Mouse (Mus musculus) cortical plate, adult 2 months (tissue): Measurements from ENCODE around the gene Ppp4r2. TPM values are rescaled to one million over a fixed set of nuclear protein-coding genes. Genes with fewer than 3 reads are reported as not detected.
A peak's percentile ranks its signal among the peaks of the same experiment; 100 is the strongest.
"Not testable (repeated sequence)": the region's sequence is repeated elsewhere in the genome, so short reads cannot be mapped to it uniquely, and the experiment has no call there.

Experiments
- H3K27ac ChIP-seq: fragments of 200-500 bp; 2 replicates; pipeline ENCODE4 v1.5.1; 2012; ENCODE audit warnings: low read length, control low read depth, inconsistent platforms; ENCODE audit not compliant: insufficient read depth
- H3K4me1 ChIP-seq: fragments of 200-500 bp; 2 replicates; pipeline ENCODE4 v1.6.1; 2011; ENCODE audit warnings: low read length; ENCODE audit not compliant: control insufficient read depth, insufficient read depth
- H3K4me3 ChIP-seq: fragments of 200-500 bp; 2 replicates; pipeline ENCODE4 v1.5.1; 2011; ENCODE audit warnings: mild to moderate bottlenecking, low read length, control low read depth; ENCODE audit not compliant: insufficient read depth
- CTCF ChIP-seq: fragments of 200-500 bp; IDR thresholded peaks from 2 replicates; pipeline ENCODE4 v1.5.1; 2011; ENCODE audit warnings: mild to moderate bottlenecking, control low read depth, low read length; ENCODE audit not compliant: insufficient read depth; ENCODE audit errors: extremely low read depth
- POLR2A ChIP-seq: fragments of 200-500 bp; IDR thresholded peaks from 2 replicates; pipeline ENCODE4 v1.6.1; 2011; ENCODE audit warnings: mild to moderate bottlenecking, low read length, control low read depth; ENCODE audit not compliant: insufficient read depth; ENCODE audit errors: extremely low read depth
- polyA plus RNA-seq: library from polyadenylated mRNA; depleted of rRNA; stranded (reverse); fragments of >200 nt; gene quantifications from 2 replicates; pipeline ENCODE4 v1.2.3, GENCODE M21; 2012

Gene Ppp4r2
- polyA plus RNA-seq, 1 experiment: 31.4 TPM

GRCm38 (mm10) chr6:100865321-100865720, 31.9 kb downstream of the Ppp4r2 start:
- Histone ChIP-seq H3K27ac (no peak overlapping the region), H3K4me1 (no peaks in the 10 kb centered on the region), H3K4me3 (no peak overlapping the region)
- no peak for TF ChIP-seq CTCF
- TF ChIP-seq POLR2A: no peak

GRCm38 (mm10) chr6:100865788-100866187, 32.4 kb downstream of the Ppp4r2 start:
- H3K4me3 ChIP-seq, H3K27ac ChIP-seq, H3K4me1 ChIP-seq: not testable (repeated sequence)

GRCm38 (mm10) chr6:100866246-100866645, 32.8 kb downstream of the Ppp4r2 start:
- H3K4me3 ChIP-seq, H3K4me1 ChIP-seq, H3K27ac ChIP-seq: not testable (repeated sequence)

DNA sequence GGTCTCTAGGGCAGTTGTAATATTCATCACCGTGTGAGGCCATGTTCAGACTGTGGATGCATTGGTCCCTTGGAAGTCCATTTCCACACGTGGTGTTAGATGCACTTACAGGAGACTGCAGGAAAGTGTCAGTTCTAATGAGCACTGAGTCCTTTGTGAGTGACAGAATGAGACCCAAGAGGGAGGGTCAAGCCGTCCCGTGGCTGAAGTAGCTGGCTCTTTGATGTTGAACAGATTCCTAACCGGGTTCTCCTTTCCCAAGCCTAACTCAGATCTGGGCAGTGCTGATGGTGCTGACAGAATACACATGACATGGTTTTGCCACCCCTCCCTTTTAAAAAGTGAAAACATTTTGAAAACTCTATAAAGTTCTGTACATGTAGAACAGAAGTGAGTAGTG, 35.4 kb downstream of the Ppp4r2 start:
- H3K4me1 ChIP-seq: no peaks in the 10 kb centered on the region
- no peak overlapping the region for H3K4me3 ChIP-seq
- H3K27ac ChIP-seq: no peak overlapping the region
- no peak for TF ChIP-seq CTCF
- TF ChIP-seq POLR2A: no peak

- TF ChIP-seq CTCF: no peak
- no peak for TF ChIP-seq POLR2A
- Histone ChIP-seq H3K4me3 (no peak overlapping the region), H3K27ac (no peak overlapping the region), H3K4me1 (no peaks in the 10 kb centered on the region)
Measured at GRCm38 (mm10) chr6:100869909-100870308, 36.5 kb downstream of the Ppp4r2 start.

- no peak for TF ChIP-seq POLR2A
- no peak for TF ChIP-seq CTCF
Measured at GRCm38 (mm10) chr6:100873191-100873590, 39.8 kb downstream of the Ppp4r2 start.

DNA sequence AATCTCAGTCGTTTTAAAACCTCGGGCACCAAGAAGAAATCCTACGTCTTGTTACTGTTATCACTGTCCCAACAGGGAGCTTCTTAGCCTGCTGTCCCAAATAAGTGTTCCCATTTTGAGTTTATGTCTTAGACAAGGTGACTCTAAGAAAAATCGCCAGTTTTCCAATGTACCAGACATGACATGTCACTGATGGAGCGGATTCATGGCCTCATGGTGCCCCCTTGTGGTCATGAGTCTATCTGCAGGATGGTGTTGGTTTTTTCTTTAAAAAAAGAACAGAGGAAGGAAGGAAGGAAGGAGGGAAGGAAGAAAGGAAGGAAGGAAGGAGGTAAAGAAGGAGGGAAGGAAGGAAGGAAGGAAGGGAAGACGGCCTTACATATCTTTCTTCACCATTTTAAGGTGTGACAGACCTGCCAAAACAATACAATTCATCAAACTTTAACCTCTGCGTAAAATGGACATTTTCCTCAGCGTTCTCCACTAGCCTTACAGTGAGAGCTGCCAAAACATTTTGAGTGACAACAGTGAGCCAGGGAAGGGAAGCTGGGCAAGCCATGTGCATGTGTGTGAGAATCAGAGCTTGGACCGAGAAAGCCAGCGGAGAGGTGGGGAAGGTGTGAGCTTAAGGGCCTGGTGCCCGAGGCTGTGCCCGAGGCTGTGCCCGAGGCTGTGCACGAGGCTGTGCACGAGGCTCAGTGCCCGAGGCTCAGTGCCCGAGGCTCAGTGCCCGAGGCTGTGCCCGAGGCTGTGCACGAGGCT, 42.6 kb downstream of the Ppp4r2 start:
- Histone ChIP-seq H3K27ac (no peak overlapping the region), H3K4me1 (no peaks in the 10 kb centered on the region), H3K4me3 (no peak overlapping the region)
- TF ChIP-seq POLR2A (no peak), CTCF (peak; percentile 94)

More at GRCm38 (mm10) chr6:100873191-100873590, 39.8 kb downstream of the Ppp4r2 start:
- no peak overlapping the region for H3K27ac ChIP-seq
- no peak overlapping the region for H3K4me3 ChIP-seq
- no peaks in the 10 kb centered on the region for H3K4me1 ChIP-seq

- Histone ChIP-seq H3K27ac (no peak overlapping the region), H3K4me1 (no peaks in the 10 kb centered on the region), H3K4me3 (no peak overlapping the region)
- TF ChIP-seq CTCF (no peak), POLR2A (no peak)
Measured at GRCm38 (mm10) chr6:100876624-100877017, 43.2 kb downstream of the Ppp4r2 start.

- Histone ChIP-seq H3K4me3 (no peak overlapping the region), H3K4me1 (no peaks in the 10 kb centered on the region), H3K27ac (no peak overlapping the region)
- no peak for TF ChIP-seq POLR2A
- no peak for TF ChIP-seq CTCF
Measured at GRCm38 (mm10) chr6:100878546-100878945, 45.1 kb downstream of the Ppp4r2 start.

- H3K27ac ChIP-seq: no peak overlapping the region
- TF ChIP-seq POLR2A: no peak
- no peak for TF ChIP-seq CTCF
- H3K4me3 ChIP-seq: no peak overlapping the region
- no peaks in the 10 kb centered on the region for H3K4me1 ChIP-seq
Measured at GRCm38 (mm10) chr6:100879607-100880006, 46.2 kb downstream of the Ppp4r2 start.
